Mouse (Mus musculus): ENCODE results near the gene Vmn1r129. TPM values are rescaled to one million over a fixed set of nuclear protein-coding genes. Genes with fewer than 3 reads are reported as not detected.
"Not testable (repeated sequence)": the region's sequence is repeated elsewhere in the genome, so short reads cannot be mapped to it uniquely, and the experiment has no call there.

Gene Vmn1r129
- polyA plus RNA-seq (2012; rRNA removed), result not detected in 2 replicates

DNA sequence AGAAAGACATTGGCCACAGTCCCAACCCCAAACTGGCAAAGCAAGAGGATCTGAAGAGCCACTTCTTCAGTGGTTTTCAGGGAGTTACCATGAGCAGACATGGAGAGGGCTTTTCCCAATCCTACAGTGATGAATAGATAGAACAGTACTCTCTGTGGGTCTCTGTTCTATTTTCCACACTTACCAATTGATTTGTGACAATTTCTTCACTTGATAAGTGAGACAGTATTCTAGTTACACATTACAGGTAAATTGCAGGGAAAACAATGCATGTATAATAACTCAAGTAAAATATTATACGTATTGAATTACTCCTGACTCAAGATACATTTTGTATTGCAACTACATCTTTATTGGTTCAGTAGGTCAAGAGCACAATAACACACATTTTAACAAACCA lies at the start of gene Vmn1r129:
TSS of gene Vmn1r129 (minus strand) at position 101 of the 400 bp plus-strand sequence.
- DNase-seq (ENCODE audit: extremely low spot score in 1 of 2, low spot score in 1 of 2), result not testable (repeated sequence)

- DNase-seq (ENCODE audit: extremely low spot score in 1 of 2, low spot score in 1 of 2), result not testable (repeated sequence)
Measured at GRCm38 (mm10) chr7:21349073-21349472, 12.0 kb downstream of the Vmn1r129 start, which contains the start of gene Vmn1r128. Vmn1r128 (plus strand) TSS chr7:21349373.

DNA sequence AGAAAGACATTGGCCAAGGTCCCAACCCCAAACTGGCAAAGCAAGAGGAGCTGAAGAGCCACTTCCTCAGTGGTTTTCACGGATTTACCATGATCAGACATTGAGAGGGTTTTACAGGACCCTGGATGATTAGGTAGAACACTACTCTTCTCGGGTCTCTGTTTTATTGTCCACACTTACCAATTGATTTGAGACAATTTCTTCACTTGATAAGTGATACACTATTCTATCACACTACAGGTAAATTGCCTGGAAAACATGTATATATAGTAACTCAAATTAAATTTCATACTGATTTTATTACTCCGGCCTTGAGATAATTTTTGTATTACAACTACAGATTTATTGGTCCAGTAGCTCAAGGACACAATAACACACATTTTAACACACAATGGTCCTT lies 41.3 kb downstream of the Vmn1r129 start, which contains the start of gene Vmn1r127:
TSS of gene Vmn1r127 (minus strand) at position 101 of the 400 bp plus-strand sequence.
- not testable (repeated sequence) for DNase-seq (ENCODE audit: extremely low spot score in 1 of 2, low spot score in 1 of 2)

Other genes starting within 250 kb of the Vmn1r129 start
- gene Vmn1r122, start 227.2 kb downstream of the Vmn1r129 start, polyA plus RNA-seq (2012; rRNA removed), result not detected in 2 replicates
- not detected in 2 replicates for gene Vmn1r123, start 199.1 kb downstream of the Vmn1r129 start, polyA plus RNA-seq (2012; rRNA removed)
- gene Gm5157, start 170.9 kb downstream of the Vmn1r129 start, polyA plus RNA-seq (2012; rRNA removed), result not detected in 2 replicates
- not detected in 2 replicates for gene Vmn1r124, start 100.7 kb downstream of the Vmn1r129 start, polyA plus RNA-seq (2012; rRNA removed)
- gene Vmn1r125, start 89.1 kb downstream of the Vmn1r129 start, polyA plus RNA-seq (2012; rRNA removed), result not detected in 2 replicates
- gene Vmn1r126, start 59.8 kb downstream of the Vmn1r129 start, polyA plus RNA-seq (2012; rRNA removed), result not detected in 2 replicates
- not detected in 2 replicates for gene Vmn1r127, start 41.4 kb downstream of the Vmn1r129 start, polyA plus RNA-seq (2012; rRNA removed)
- gene Vmn1r128, start 11.9 kb downstream of the Vmn1r129 start, polyA plus RNA-seq (2012; rRNA removed), result not detected in 2 replicates
- gene Gm6882, start 71.5 kb upstream of the Vmn1r129 start, polyA plus RNA-seq (2012; rRNA removed), result not detected in 2 replicates
- not detected in 2 replicates for gene Vmn1r130, start 150.5 kb upstream of the Vmn1r129 start, polyA plus RNA-seq (2012; rRNA removed)
- gene Vmn1r131, start 184.8 kb upstream of the Vmn1r129 start, polyA plus RNA-seq (2012; rRNA removed), result not detected in 2 replicates